Mouse (Mus musculus) myocyte (in vitro differentiated cells): ENCODE data around the gene Gm10322. TPM values are rescaled to one million over a fixed set of nuclear protein-coding genes. Genes with fewer than 3 reads are reported as not detected.

ENCODE experiments used
- H3K27me3 ChIP-seq: one replicate; pipeline ENCODE4 v1.6.1; 2011; ENCODE audit not compliant: control insufficient read depth, insufficient read depth, insufficient read length
- H3K36me3 ChIP-seq: one replicate; pipeline ENCODE4 v1.6.1; 2011; ENCODE audit not compliant: control insufficient read depth, insufficient read depth
- H3K4me2 ChIP-seq: one replicate; pipeline ENCODE4 v1.6.1; 2011; ENCODE audit warnings: low read depth, control low read depth
- H3K4me3 ChIP-seq: one replicate; pipeline ENCODE4 v1.5.1; 2011; ENCODE audit warnings: mild to moderate bottlenecking, control low read depth, moderate library complexity
- H3K79me2 ChIP-seq: one replicate; pipeline ENCODE4 v1.6.1; 2011; ENCODE audit not compliant: control insufficient read depth, insufficient read depth
- H3ac ChIP-seq: one replicate; pipeline ENCODE4 v1.6.1; 2011; ENCODE audit not compliant: control insufficient read depth, insufficient read length
- CEBPB ChIP-seq: IDR thresholded peaks from 2 replicates; pipeline ENCODE4 v1.6.1; 2011; ENCODE audit warnings: mild to moderate bottlenecking, moderate library complexity; ENCODE audit not compliant: poor library complexity, insufficient read depth, severe bottlenecking
- E2F4 ChIP-seq: IDR thresholded peaks from one replicate; pipeline ENCODE4 v1.6.1; 2011; ENCODE audit warnings: mild to moderate bottlenecking, control low read depth, moderate library complexity; ENCODE audit not compliant: insufficient read depth
- MAX ChIP-seq: IDR thresholded peaks from one replicate; pipeline ENCODE4 v1.6.1; 2011; ENCODE audit warnings: low read depth, mild to moderate bottlenecking, control low read depth
- MYOD1 ChIP-seq, 3 experiments: IDR thresholded peaks; one replicate each; pipeline ENCODE4 v1.6.1; 2011; ENCODE audit warnings: control low read depth in 2 of 3, low read depth in 2 of 3, mild to moderate bottlenecking in 2 of 3, moderate library complexity in 1 of 3; ENCODE audit not compliant: insufficient read length in 2 of 3, control insufficient read depth in 1 of 3
- MYOG ChIP-seq, 3 experiments: IDR thresholded peaks; one replicate each; pipeline ENCODE4 v1.6.1; 2011; ENCODE audit warnings: control low read depth in 2 of 3, low read depth in 2 of 3, mild to moderate bottlenecking in 2 of 3; ENCODE audit not compliant: insufficient read length in 2 of 3, control insufficient read depth in 1 of 3, insufficient read depth in 1 of 3
- POLR2A ChIP-seq: IDR thresholded peaks from one replicate; pipeline ENCODE4 v1.6.1; 2011; ENCODE audit warnings: low read depth, mild to moderate bottlenecking, control low read depth, moderate library complexity; ENCODE audit not compliant: insufficient read length
- POLR2AphosphoS2 ChIP-seq: IDR thresholded peaks from one replicate; pipeline ENCODE4 v1.6.1; 2011; ENCODE audit warnings: low read depth, control low read depth; ENCODE audit not compliant: insufficient read length
- REST ChIP-seq: IDR thresholded peaks from one replicate; pipeline ENCODE4 v1.6.1; 2011; ENCODE audit warnings: mild to moderate bottlenecking, control low read depth, moderate library complexity; ENCODE audit not compliant: insufficient read depth, insufficient read length
- SRF ChIP-seq: IDR thresholded peaks from one replicate; pipeline ENCODE4 v1.6.1; 2011; ENCODE audit warnings: low read depth; ENCODE audit not compliant: control insufficient read depth, insufficient read length
- TCF12 ChIP-seq: IDR thresholded peaks from one replicate; pipeline ENCODE4 v1.6.1; 2011; ENCODE audit warnings: mild to moderate bottlenecking, control low read depth; ENCODE audit not compliant: poor library complexity, insufficient read depth, severe bottlenecking
- TCF3 ChIP-seq: IDR thresholded peaks from one replicate; pipeline ENCODE4 v1.6.1; 2011; ENCODE audit warnings: low read depth, control low read depth; ENCODE audit not compliant: insufficient read length
- USF1 ChIP-seq: IDR thresholded peaks from one replicate; pipeline ENCODE4 v1.6.1; 2011; ENCODE audit warnings: low read depth, mild to moderate bottlenecking, control low read depth, moderate library complexity
- polyA plus RNA-seq: library from polyadenylated mRNA; unstranded; fragments of >200 nt; fragmentation: generic; extraction: Trizol; gene quantifications from one replicate; pipeline ENCODE4 v1.2.1, GENCODE M21; 2012; ENCODE audit warnings: missing spikeins

The Gm10322 gene
- polyA plus RNA-seq, 1 experiment, result 0.37 TPM

GRCm38 (mm10) chr10:59643645-59644044, 27.8 kb downstream of the Gm10322 start:
- Histone ChIP-seq H3K27me3 (no peaks in the 10 kb centered on the region), H3K36me3 (no peaks in the 10 kb centered on the region), H3K4me2 (no peak overlapping the region), H3K79me2 (no peaks in the 10 kb centered on the region), H3K4me3 (no peak overlapping the region), H3ac (no peak overlapping the region)
- TF ChIP-seq POLR2AphosphoS2, result no peak
- TF ChIP-seq MAX, result no peak
- TF ChIP-seq TCF12, result no peak
- TF ChIP-seq USF1, result no peak
- no peak for TF ChIP-seq SRF
- no peak for TF ChIP-seq MYOD1 (IDR thresholded peaks at IDR 0.05; ENCODE audit: control insufficient read depth in 1 of 3, insufficient read length in 2 of 3, low read depth in 2 of 3)
- TF ChIP-seq E2F4, result no peak
- no peak for TF ChIP-seq MYOG (IDR thresholded peaks at IDR 0.05; ENCODE audit: control insufficient read depth in 1 of 3, insufficient read depth in 1 of 3, insufficient read length in 2 of 3, low read depth in 2 of 3)
- TF ChIP-seq TCF3, result no peak
- no peak for TF ChIP-seq POLR2A
- no peak for TF ChIP-seq CEBPB
- TF ChIP-seq REST, result no peak

DNA sequence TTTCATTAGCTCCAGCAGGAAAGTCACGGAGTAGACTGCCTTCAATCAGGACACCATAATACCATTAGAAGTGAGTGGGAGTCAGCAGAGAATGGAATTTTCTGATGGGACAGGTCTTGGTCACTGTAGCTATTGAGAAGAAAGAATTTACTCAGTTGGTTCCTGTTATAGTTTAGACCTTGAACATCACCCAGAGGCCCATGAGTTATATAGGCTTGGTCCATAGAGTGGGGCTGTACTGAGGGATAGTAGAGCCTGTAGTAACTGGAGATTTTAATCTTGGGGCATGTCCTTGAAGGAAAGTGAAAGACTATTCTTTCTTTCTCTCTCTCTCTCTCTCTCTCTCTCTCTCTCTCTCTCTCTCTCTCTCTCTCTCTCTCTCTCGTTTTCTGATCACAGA, 28.8 kb downstream of the Gm10322 start:
- TF ChIP-seq POLR2A, result no peak
- TF ChIP-seq POLR2AphosphoS2, result no peak
- TF ChIP-seq TCF12, result no peak
- TF ChIP-seq SRF, result no peak
- no peak for TF ChIP-seq MYOG (IDR thresholded peaks at IDR 0.05; ENCODE audit: control insufficient read depth in 1 of 3, insufficient read depth in 1 of 3, insufficient read length in 2 of 3, low read depth in 2 of 3)
- no peak for TF ChIP-seq CEBPB
- no peak for TF ChIP-seq TCF3
- TF ChIP-seq MAX, result no peak
- TF ChIP-seq USF1, result no peak
- no peak for TF ChIP-seq MYOD1 (IDR thresholded peaks at IDR 0.05; ENCODE audit: control insufficient read depth in 1 of 3, insufficient read length in 2 of 3, low read depth in 2 of 3)
- TF ChIP-seq REST, result no peak
- no peak for TF ChIP-seq E2F4
- Histone ChIP-seq H3K36me3 (no peaks in the 10 kb centered on the region), H3K79me2 (no peaks in the 10 kb centered on the region), H3ac (no peak overlapping the region), H3K4me2 (no peak overlapping the region), H3K27me3 (no peaks in the 10 kb centered on the region), H3K4me3 (no peak overlapping the region)

DNA sequence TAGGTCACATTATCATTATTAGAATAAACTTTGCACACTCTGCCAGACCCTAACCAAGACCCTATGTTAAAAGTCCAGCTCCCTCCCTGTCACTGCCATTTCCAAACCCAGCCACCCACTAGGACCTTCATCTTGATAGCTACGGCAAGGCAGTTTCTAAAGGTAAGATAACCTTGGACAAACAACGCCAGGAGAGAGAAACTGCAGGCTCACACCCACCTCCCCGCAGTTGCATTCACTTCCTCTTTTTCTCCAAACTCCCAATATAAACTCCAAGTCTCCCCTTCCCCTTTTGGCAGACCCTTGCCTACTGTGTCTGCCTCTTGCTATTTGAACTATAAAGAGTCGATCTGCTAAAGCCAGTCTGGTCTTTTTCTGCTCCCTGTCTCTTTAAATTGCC, 29.3 kb downstream of the Gm10322 start:
- Histone ChIP-seq H3K36me3 (no peaks in the 10 kb centered on the region), H3K79me2 (no peaks in the 10 kb centered on the region), H3K4me3 (no peak overlapping the region), H3ac (no peak overlapping the region), H3K4me2 (no peak overlapping the region), H3K27me3 (no peaks in the 10 kb centered on the region)
- TF ChIP-seq TCF3 (no peak), USF1 (no peak), TCF12 (no peak), MAX (no peak), REST (no peak), MYOD1 (IDR thresholded peaks at IDR 0.05; ENCODE audit: control insufficient read depth in 1 of 3, insufficient read length in 2 of 3, low read depth in 2 of 3) (no peak), POLR2AphosphoS2 (no peak), E2F4 (no peak), POLR2A (no peak), CEBPB (no peak), MYOG (IDR thresholded peaks at IDR 0.05; ENCODE audit: control insufficient read depth in 1 of 3, insufficient read depth in 1 of 3, insufficient read length in 2 of 3, low read depth in 2 of 3) (no peak), SRF (no peak)

GRCm38 (mm10) chr10:59646821-59647378, 31.0 kb downstream of the Gm10322 start:
- no peaks in the 10 kb centered on the region for H3K36me3 ChIP-seq

GRCm38 (mm10) chr10:59656799-59657198, 40.9 kb downstream of the Gm10322 start:
- Histone ChIP-seq H3ac (no peak overlapping the region), H3K36me3 (no peaks in the 10 kb centered on the region), H3K4me2 (no peak overlapping the region), H3K4me3 (no peak overlapping the region), H3K79me2 (no peaks in the 10 kb centered on the region), H3K27me3 (no peaks in the 10 kb centered on the region)
- no peak for TF ChIP-seq TCF12
- no peak for TF ChIP-seq POLR2A
- no peak for TF ChIP-seq SRF
- TF ChIP-seq USF1, result no peak
- TF ChIP-seq CEBPB, result no peak
- TF ChIP-seq POLR2AphosphoS2, result no peak
- no peak for TF ChIP-seq MAX
- no peak for TF ChIP-seq MYOG (IDR thresholded peaks at IDR 0.05; ENCODE audit: control insufficient read depth in 1 of 3, insufficient read depth in 1 of 3, insufficient read length in 2 of 3, low read depth in 2 of 3)

More at GRCm38 (mm10) chr10:59646821-59647378, 31.0 kb downstream of the Gm10322 start:
- H3K4me3 ChIP-seq, result no peak overlapping the region
- no peak overlapping the region for H3K4me2 ChIP-seq
- TF ChIP-seq CEBPB (no peak), REST (no peak), TCF12 (no peak), POLR2AphosphoS2 (no peak), MAX (no peak), SRF (no peak), POLR2A (no peak), MYOD1 (IDR thresholded peaks at IDR 0.05; ENCODE audit: control insufficient read depth in 1 of 3, insufficient read length in 2 of 3, low read depth in 2 of 3) (no peak), E2F4 (no peak), TCF3 (no peak), MYOG (IDR thresholded peaks at IDR 0.05; ENCODE audit: control insufficient read depth in 1 of 3, insufficient read depth in 1 of 3, insufficient read length in 2 of 3, low read depth in 2 of 3) (no peak), USF1 (no peak)
- H3K27me3 ChIP-seq, result no peaks in the 10 kb centered on the region
- no peak overlapping the region for H3ac ChIP-seq
- H3K79me2 ChIP-seq, result no peaks in the 10 kb centered on the region
